Mouse (Mus musculus) frontal cortex, postnatal 10 days (tissue): ENCODE data around the gene Mprip.
"Not testable (repeated sequence)": the region's sequence is repeated elsewhere in the genome, so short reads cannot be mapped to it uniquely, and the experiment has no call there.

Source experiments
- DNase-seq, 2 experiments: peaks; one replicate each; pipeline ENCODE4 v3.0.0; 2022; ENCODE audit warnings: low spot score in 2 of 2, mixed read lengths in 1 of 2

The Mprip gene

GRCm38 (mm10) chr11:59661005-59661404 is at the start of gene Mprip:
Gene Mprip (plus strand): TSS chr11:59661305.
- no peak for DNase-seq

- DNase-seq: no peak
These were observed 49.5 kb upstream of the Mprip start for GRCm38 (mm10) chr11:59611646-59612045.

- peak in 1 of 2 experiments; percentile 19 for DNase-seq
These were observed 47.0 kb upstream of the Mprip start for GRCm38 (mm10) chr11:59614120-59614519.

GRCm38 (mm10) chr11:59616986-59617385 is 44.1 kb upstream of the Mprip start:
- not testable (repeated sequence) for DNase-seq

- DNase-seq: no peak
These were observed 38.9 kb upstream of the Mprip start for GRCm38 (mm10) chr11:59622214-59622613.

- peak; percentile 23 to 61 for DNase-seq
These were observed 37.0 kb upstream of the Mprip start for GRCm38 (mm10) chr11:59624017-59624630.

GRCm38 (mm10) chr11:59626192-59626591 is 34.9 kb upstream of the Mprip start:
- DNase-seq: no peak

- DNase-seq: no peak
These were observed 32.9 kb upstream of the Mprip start for GRCm38 (mm10) chr11:59628177-59628576.

GRCm38 (mm10) chr11:59629871-59630270 is 31.2 kb upstream of the Mprip start:
- no peak for DNase-seq

- no peak for DNase-seq
These were observed 29.1 kb upstream of the Mprip start for GRCm38 (mm10) chr11:59631980-59632379.

GRCm38 (mm10) chr11:59633037-59633436 is 28.1 kb upstream of the Mprip start:
- peak in 1 of 2 experiments; percentile 19 for DNase-seq

GRCm38 (mm10) chr11:59634001-59634660 is 27.0 kb upstream of the Mprip start:
- no peak for DNase-seq

GRCm38 (mm10) chr11:59635251-59635795 is 25.8 kb upstream of the Mprip start:
- DNase-seq: no peak

- DNase-seq: no peak
These were observed 25.0 kb upstream of the Mprip start for GRCm38 (mm10) chr11:59635821-59636694.

- no peak for DNase-seq
These were observed 24.2 kb upstream of the Mprip start for GRCm38 (mm10) chr11:59636695-59637414.

GRCm38 (mm10) chr11:59639957-59640643 is 21.0 kb upstream of the Mprip start:
- no peak for DNase-seq

- no peak for DNase-seq
These were observed 19.9 kb upstream of the Mprip start for GRCm38 (mm10) chr11:59641227-59641626.

- no peak for DNase-seq
These were observed 18.7 kb upstream of the Mprip start for GRCm38 (mm10) chr11:59642420-59642819.

GRCm38 (mm10) chr11:59645036-59645435 is 16.1 kb upstream of the Mprip start:
- DNase-seq: no peak

GRCm38 (mm10) chr11:59649058-59649457 is 12.0 kb upstream of the Mprip start:
- no peak for DNase-seq

- DNase-seq: no peak
These were observed 8.1 kb upstream of the Mprip start for GRCm38 (mm10) chr11:59653003-59653402.
